Mouse (Mus musculus) E14TG2a.4 (cell line): Measurements from ENCODE around the gene Rgs12.

Experiments
- CTCF ChIP-seq: conservative IDR thresholded peaks from 2 replicates; pipeline ENCODE4 v1.5.1; 2014; ENCODE audit warnings: low read length
- NANOG ChIP-seq: IDR thresholded peaks from 2 replicates; pipeline ENCODE4 v1.6.1; 2014; ENCODE audit warnings: borderline replicate concordance, low read length, mixed read lengths
- POU5F1 ChIP-seq: IDR thresholded peaks from 2 replicates; pipeline ENCODE4 v1.6.1; 2014; ENCODE audit warnings: low read length, borderline replicate concordance

DNA sequence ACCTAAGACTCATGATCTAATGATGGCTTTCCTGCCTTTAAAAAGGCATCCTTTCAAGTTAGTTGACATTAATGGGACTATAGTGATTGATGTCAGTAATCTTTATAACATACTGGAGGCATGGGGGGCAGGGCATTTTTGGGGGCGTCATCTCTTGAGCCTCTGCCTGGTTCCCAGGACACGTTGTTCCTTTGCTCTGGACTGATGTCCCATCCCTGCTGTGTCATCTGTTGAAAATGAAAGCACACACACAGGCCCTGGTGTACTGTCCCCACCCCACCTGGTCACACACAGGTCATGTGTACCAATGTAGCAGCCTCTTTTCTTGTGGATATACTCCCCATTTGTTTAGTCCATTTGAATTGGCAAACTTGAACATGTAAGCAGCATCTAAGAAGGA, 57.4 kb downstream of the Rgs12 start:
- TF ChIP-seq CTCF, result no peak
- TF ChIP-seq POU5F1, result no peak
- no peak for TF ChIP-seq NANOG
